Mouse (Mus musculus) hindbrain, embryonic 14.5 days (tissue): ENCODE results near the gene Zfp622. TPM values are rescaled to one million over a fixed set of nuclear protein-coding genes. Genes with fewer than 3 reads are reported as not detected.
A peak's percentile ranks its signal among the peaks of the same experiment; 100 is the strongest.

Source experiments
- ATAC-seq: fragments of 200-750 bp; cut with Nextera tagmentation; 2 replicates; pipeline ENCODE4 v1.8.0; 2017; ENCODE audit warnings: moderate number of reproducible peaks, mild to moderate bottlenecking, moderate TSS enrichment, moderate library complexity; ENCODE audit not compliant: low FRiP score
- DNase-seq: peaks from one replicate; pipeline ENCODE4 v3.0.0-alpha.2; 2015; ENCODE audit warnings: low spot score
- H3K27ac ChIP-seq: fragments of 300-500 bp; sonication (generic); 2 replicates; pipeline ENCODE4 v1.5.1; 2014; ENCODE audit warnings: mild to moderate bottlenecking, moderate library complexity
- H3K27me3 ChIP-seq: fragments of 300-500 bp; sonication (generic); 2 replicates; pipeline ENCODE4 v1.6.1; 2014; ENCODE audit warnings: mild to moderate bottlenecking, low read length, mixed read lengths; ENCODE audit not compliant: control insufficient read depth, insufficient read depth
- H3K36me3 ChIP-seq: fragments of 300-500 bp; sonication (generic); replicated peaks from 2 replicates; pipeline ENCODE4 v1.6.1; 2014; ENCODE audit not compliant: control insufficient read depth, insufficient read depth
- H3K4me1 ChIP-seq: fragments of 300-500 bp; sonication (generic); replicated peaks from 2 replicates; pipeline ENCODE4 v1.6.1; 2014; ENCODE audit warnings: antibody characterized with exemption, low read length, mixed read lengths; ENCODE audit not compliant: control insufficient read depth, insufficient read depth
- H3K4me2 ChIP-seq: fragments of 300-500 bp; sonication (generic); replicated peaks from 2 replicates; pipeline ENCODE4 v1.6.1; 2014; ENCODE audit warnings: mild to moderate bottlenecking, moderate library complexity
- H3K4me3 ChIP-seq: fragments of 300-500 bp; sonication (generic); replicated peaks from 2 replicates; pipeline ENCODE4 v1.5.1; 2014; ENCODE audit warnings: mild to moderate bottlenecking, low read length
- H3K9ac ChIP-seq: fragments of 300-500 bp; sonication (generic); 2 replicates; pipeline ENCODE4 v1.6.1; 2014
- H3K9me3 ChIP-seq: fragments of 300-500 bp; sonication (generic); 2 replicates; pipeline ENCODE4 v1.6.1; 2016; ENCODE audit warnings: low read length; ENCODE audit not compliant: control insufficient read depth
- WGBS: fragments of 180-500 bp; shearing (Covaris S2); extraction: QIAGEN DNeasy Blood & Tissue Kit; methylation state at CpG from one replicate; pipeline ENCODE4 v1.1.7; 2014; 5-methylcytosine and 5-hydroxymethylcytosine counted together
- polyA plus RNA-seq: library from polyadenylated mRNA; unstranded; fragments of >200 nt; fragmentation: Nextera tagmentation; extraction: Ambion mirVana; gene quantifications from 2 replicates; pipeline ENCODE4 v1.2.1, GENCODE M21; 2014

The Zfp622 gene
- polyA plus RNA-seq: 37.1 and 37.4 TPM in 2 replicates

DNA sequence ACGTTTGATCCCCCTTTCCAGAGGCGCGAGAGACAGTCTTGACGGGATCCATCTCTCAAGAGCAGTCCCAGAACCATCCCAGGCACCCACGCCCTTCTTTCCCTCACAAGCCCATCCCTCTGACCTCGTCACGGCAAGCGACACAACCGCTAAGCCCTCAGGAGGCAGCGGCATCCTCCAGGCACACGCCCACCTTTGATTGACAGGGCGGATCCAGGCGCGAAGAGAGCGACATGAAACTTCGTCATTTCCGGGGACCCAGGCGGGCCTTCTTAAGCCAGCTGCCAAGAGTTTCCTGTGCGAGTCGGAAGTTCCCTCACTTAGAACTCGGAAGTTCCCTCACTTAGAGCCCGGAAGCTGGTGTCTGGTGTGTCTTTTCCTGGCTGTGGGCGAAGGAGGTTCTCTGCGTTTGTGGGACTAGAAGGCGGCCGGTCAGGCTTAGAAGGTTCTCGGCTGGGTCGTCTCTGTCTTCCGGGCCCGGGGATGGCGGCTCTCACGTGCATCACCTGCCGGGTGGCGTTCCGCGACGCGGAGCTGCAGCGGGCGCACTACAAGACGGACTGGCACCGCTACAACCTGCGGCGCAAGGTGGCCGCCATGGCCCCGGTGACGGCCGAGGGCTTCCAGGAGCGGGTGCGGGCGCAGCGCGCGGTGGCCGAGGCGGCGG, at the start of gene Zfp622:
TSS of gene Zfp622 (plus strand) at position 300 of the 667 bp plus-strand sequence.
- Histone ChIP-seq H3K27ac (peak within 1 kb of the TSS; percentile 90), H3K4me3 (peak within 1 kb of the TSS; percentile 98), H3K27me3 (no peaks in the 10 kb centered on the region), H3K36me3 (peaks cover 24% of the 10 kb centered on the region), H3K4me2 (peak within 1 kb of the TSS; percentile 93), H3K9me3 (no peaks in the 10 kb centered on the region), H3K9ac (peak within 1 kb of the TSS; percentile 91), H3K4me1 (peaks cover 18% of the 10 kb centered on the region)
- DNase-seq (peak; percentile 99), ATAC-seq (peak; percentile 97)
- under 1% methylated on average over 57 of the region's 57 CpGs for WGBS

DNA sequence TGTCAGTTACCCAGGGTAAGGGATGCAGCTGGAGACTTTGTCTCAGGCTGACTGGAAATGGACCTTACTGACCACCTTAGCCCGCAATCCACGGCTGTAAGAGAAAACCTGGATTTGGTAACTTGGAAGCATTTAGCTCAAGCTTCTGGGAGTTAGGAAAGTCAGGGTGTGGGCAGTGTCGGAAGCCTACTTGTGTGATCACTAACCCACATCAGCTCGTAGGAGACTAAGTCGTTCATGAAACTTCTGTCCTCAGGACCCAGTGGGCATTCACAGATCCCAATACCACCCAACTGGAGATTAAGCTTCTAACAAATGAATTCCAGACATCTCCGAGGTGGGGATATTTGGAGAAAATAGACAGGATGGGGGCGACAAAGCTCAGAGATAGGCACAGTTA, 49.8 kb upstream of the Zfp622 start:
- ATAC-seq (no peak), DNase-seq (no peak)
- no peaks in the 10 kb centered on the region for H3K9me3 ChIP-seq
- no peak overlapping the region for H3K4me2 ChIP-seq
- no peak overlapping the region for H3K4me3 ChIP-seq
- 91% methylated on average over 7 of the region's 7 CpGs for WGBS
- no peak overlapping the region for H3K9ac ChIP-seq
- H3K4me1 ChIP-seq: 0 out of 2 replicates have a peak, but pooled peaks cover 3% of the 10 kb centered on the region
- H3K27ac ChIP-seq: no peak overlapping the region
- H3K27me3 ChIP-seq: no peaks in the 10 kb centered on the region
- no peaks in the 10 kb centered on the region for H3K36me3 ChIP-seq

DNA sequence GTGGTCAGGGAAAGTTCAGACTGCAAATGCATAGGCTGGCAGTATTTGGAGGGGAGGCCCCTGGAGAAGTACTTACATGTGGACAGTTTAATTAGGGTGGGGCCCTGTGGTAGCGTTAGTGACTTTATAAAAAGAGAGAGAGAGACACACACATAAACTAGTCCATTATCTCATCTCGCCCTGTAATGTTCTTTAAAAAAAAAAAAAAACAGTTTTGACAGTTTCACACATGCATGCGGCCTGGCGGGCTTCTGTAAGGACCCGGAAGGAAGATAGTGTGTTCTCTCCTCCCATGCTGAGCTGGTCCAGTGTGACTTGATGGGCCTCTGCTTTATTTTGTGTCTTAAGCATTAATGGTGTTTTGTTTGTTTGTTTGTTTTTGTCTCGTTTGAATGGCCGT, 45.7 kb upstream of the Zfp622 start:
- Histone ChIP-seq H3K36me3 (no peaks in the 10 kb centered on the region), H3K9me3 (no peaks in the 10 kb centered on the region), H3K4me1 (no peaks in the 10 kb centered on the region), H3K27me3 (no peaks in the 10 kb centered on the region), H3K4me2 (no peak overlapping the region), H3K9ac (no peak overlapping the region), H3K27ac (no peak overlapping the region), H3K4me3 (no peak overlapping the region)
- ATAC-seq: no peak
- 92% methylated on average over 7 of the region's 7 CpGs for WGBS
- DNase-seq: no peak

DNA sequence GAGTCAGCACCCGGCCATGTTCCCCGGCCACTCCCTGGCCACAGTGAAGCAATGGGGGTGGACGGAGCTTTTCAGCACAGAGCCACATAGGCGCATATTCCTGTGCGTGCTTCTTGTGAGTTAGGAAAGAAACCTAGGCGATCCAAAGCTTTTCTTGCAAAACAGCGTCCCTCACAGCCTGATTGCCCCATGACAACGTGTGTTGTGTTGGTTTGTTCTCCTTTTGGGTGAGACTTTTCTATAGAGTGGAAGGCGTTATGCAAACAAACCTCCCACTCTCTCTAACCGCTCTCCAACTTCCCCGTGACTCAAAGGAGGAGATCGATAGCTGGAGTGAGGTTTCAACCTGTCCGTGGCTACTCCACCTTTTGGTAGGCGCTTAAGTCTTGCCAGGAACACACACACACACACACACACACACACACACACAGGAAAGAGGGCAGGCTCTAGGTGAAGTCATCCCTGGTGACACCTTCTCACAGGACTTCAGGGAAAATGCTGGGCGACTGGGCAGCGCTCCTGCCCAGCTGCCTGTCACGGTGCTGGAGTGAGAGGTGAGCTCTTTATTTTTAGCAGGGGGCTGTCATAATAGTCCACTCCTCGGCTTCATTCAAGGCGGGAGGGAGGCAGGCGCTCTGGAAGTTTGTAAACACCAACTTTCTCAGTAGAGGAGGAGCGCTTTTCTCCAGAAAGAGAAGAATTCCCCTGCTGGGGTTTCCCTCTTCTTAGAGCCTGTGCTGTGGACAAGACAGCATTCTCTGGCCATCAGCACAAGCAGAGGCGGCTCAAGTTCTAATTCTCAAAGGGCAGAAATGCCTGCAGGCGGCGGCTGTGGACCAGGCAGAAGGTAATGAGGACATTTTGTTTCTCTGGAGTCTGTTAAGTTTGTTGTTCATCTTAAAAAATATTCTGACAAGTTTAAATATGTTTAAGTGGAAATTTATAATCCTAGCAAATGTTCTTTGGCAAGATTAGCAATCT, 43.5 kb upstream of the Zfp622 start:
- H3K27ac ChIP-seq: no peak overlapping the region
- no peak for DNase-seq
- no peak overlapping the region for H3K4me3 ChIP-seq
- H3K36me3 ChIP-seq: no peaks in the 10 kb centered on the region
- no peak overlapping the region for H3K9ac ChIP-seq
- WGBS: 46% methylated on average over 24 of the region's 24 CpGs
- H3K9me3 ChIP-seq: no peaks in the 10 kb centered on the region
- H3K27me3 ChIP-seq: no peaks in the 10 kb centered on the region
- ATAC-seq: no peak
- H3K4me1 ChIP-seq: no peaks in the 10 kb centered on the region
- H3K4me2 ChIP-seq: no peak overlapping the region

DNA sequence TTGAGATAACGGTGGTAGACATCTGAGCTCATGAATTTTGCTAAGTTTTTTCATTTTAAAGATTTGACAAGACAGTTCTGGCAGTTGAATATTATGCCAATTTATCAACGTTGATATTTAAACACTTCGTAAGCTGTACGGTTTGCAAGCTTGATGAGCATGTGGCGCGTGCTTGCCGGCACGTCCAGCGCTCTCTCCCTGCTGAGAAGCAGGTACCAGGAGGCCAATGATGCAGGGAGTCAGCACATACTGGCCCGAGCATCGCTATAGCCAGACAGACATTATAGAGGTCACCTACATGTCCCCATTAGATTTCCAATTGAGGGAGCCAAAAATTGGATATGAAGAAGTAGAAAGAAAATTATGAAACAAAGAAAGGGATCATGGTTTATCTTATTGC, 42.7 kb upstream of the Zfp622 start:
- Histone ChIP-seq H3K9ac (no peak overlapping the region), H3K4me1 (no peaks in the 10 kb centered on the region), H3K27ac (no peak overlapping the region), H3K27me3 (no peaks in the 10 kb centered on the region), H3K9me3 (no peaks in the 10 kb centered on the region), H3K4me3 (no peak overlapping the region), H3K36me3 (no peaks in the 10 kb centered on the region), H3K4me2 (no peak overlapping the region)
- 85% methylated on average over 11 of the region's 11 CpGs for WGBS
- ATAC-seq (no peak), DNase-seq (no peak)

DNA sequence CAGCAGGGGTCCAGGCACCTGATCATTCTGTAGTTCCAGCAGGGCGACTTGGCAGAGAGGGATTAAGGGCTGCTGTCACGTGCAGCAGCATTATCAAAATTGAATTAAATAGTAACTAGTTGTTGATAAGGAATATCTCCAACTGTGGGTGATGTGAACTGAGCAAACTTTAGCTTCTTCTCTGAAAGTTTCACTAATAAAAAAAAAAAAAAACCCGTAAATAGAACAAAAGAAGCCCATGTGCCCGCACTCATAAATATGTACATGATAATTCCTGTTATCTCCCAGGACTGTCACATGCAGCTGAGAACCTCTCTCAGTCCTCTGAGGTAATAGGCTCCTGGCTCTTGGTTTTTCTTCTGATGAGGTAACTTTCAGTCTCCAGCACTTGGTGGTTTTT, 41.8 kb upstream of the Zfp622 start:
- DNase-seq (no peak), ATAC-seq (no peak)
- H3K9me3 ChIP-seq: no peaks in the 10 kb centered on the region
- H3K27me3 ChIP-seq: no peaks in the 10 kb centered on the region
- H3K36me3 ChIP-seq: no peaks in the 10 kb centered on the region
- no peaks in the 10 kb centered on the region for H3K4me1 ChIP-seq
- 61% methylated on average over 4 of the region's 4 CpGs for WGBS
- H3K27ac ChIP-seq: no peak overlapping the region
- no peak overlapping the region for H3K9ac ChIP-seq
- H3K4me3 ChIP-seq: no peak overlapping the region
- no peak overlapping the region for H3K4me2 ChIP-seq

DNA sequence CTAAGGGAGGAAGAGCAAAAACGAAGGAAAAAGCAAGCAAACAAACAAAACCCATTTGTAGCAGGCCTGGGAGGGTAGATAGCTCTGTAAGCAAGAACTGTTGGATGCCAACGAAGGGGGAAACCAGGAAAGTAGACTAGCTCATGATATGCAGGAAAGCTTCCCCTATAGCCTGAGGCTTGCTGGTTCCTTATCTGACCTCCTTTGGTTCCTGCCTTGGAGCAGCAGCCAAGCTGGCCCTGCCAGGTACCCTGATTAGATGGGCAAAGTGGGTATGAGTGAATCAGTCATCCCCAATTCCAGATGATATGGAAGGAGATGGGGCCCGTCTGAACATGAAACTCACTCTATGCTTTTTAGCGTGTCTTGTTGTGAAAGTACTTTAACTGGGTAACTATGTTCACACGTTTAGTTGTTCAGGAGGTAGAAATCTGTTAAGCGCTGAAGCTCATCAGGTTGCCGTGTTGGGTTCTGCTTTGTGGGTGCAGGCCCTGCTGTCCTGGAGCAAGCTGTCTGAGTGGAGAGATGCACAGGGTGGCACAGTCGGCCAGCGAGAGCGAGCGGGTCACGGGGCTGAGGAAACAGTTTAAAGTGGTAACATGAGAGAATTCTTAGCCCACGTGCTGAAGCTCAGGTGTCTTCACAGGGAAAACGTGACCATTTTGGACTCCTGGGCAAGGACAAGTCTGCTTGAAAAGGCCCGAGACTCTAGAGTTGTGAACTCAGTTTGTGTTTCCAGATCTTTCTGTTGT, 40.6 kb upstream of the Zfp622 start:
- Histone ChIP-seq H3K4me2 (no peak overlapping the region), H3K36me3 (no peaks in the 10 kb centered on the region), H3K4me1 (no peaks in the 10 kb centered on the region), H3K27me3 (no peaks in the 10 kb centered on the region), H3K4me3 (no peak overlapping the region), H3K27ac (no peak overlapping the region), H3K9me3 (no peaks in the 10 kb centered on the region), H3K9ac (no peak overlapping the region)
- ATAC-seq: no peak
- DNase-seq: no peak
- WGBS: 92% methylated on average over 15 of the region's 15 CpGs

DNA sequence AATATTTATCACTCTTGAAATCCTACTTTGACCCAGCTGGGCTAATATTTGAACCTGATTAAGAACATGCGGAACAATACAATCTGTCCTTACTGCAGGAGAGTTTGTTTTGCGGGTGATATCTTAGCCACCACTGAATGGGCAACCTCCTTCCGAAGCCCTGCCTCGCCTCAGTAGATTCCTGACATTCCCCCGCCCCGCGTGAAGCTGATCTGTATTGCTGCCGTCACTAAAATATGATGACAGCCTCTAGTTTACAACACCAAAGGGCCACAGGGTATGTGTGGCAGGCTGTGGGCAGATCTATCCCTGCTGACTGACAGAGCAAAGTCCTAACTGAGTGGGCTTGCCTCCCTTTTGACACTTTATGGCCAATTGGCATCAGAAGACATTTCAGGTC, 38.9 kb upstream of the Zfp622 start:
- no peaks in the 10 kb centered on the region for H3K9me3 ChIP-seq
- H3K9ac ChIP-seq: no peak overlapping the region
- no peak for ATAC-seq
- DNase-seq: no peak
- no peak overlapping the region for H3K4me3 ChIP-seq
- 87% methylated on average over 8 of the region's 8 CpGs for WGBS
- H3K4me2 ChIP-seq: no peak overlapping the region
- no peaks in the 10 kb centered on the region for H3K27me3 ChIP-seq
- H3K4me1 ChIP-seq: no peaks in the 10 kb centered on the region
- no peaks in the 10 kb centered on the region for H3K36me3 ChIP-seq
- no peak overlapping the region for H3K27ac ChIP-seq

DNA sequence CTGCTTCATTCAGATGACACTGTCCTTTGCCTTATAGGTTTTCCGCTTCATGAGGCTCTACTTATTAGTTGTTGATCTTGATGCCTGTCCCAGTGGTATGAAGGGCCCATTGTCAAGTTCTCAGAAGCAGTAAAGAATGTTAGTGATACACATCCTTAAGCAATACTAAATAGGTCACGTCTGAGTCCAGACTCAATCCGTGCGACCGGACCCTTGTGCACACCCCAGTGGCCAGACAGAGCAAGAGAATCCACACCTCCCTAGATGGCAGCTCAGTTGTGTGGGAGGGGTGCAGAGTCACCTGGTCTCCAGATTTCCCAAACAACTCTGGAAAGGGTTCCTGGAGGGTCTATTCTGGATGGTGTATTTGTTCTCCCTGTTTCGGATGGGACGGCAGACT, 37.7 kb upstream of the Zfp622 start:
- H3K27me3 ChIP-seq: no peaks in the 10 kb centered on the region
- no peaks in the 10 kb centered on the region for H3K9me3 ChIP-seq
- no peaks in the 10 kb centered on the region for H3K36me3 ChIP-seq
- no peak overlapping the region for H3K9ac ChIP-seq
- no peaks in the 10 kb centered on the region for H3K4me1 ChIP-seq
- ATAC-seq: no peak
- DNase-seq: no peak
- WGBS: 92% methylated on average over 7 of the region's 7 CpGs
- no peak overlapping the region for H3K27ac ChIP-seq
- no peak overlapping the region for H3K4me2 ChIP-seq
- H3K4me3 ChIP-seq: no peak overlapping the region
